Mouse (Mus musculus): ENCODE measurements at regions not wholly inside any gene's neighbourhood (a gene's known extent, or its start where the extent isn't known, plus 50 kb on each side); places are given as distances from the start of the nearest gene placed in this dataset.
"Not testable (repeated sequence)": the region's sequence is repeated elsewhere in the genome, so short reads cannot be mapped to it uniquely, and the experiment has no call there.

DNA sequence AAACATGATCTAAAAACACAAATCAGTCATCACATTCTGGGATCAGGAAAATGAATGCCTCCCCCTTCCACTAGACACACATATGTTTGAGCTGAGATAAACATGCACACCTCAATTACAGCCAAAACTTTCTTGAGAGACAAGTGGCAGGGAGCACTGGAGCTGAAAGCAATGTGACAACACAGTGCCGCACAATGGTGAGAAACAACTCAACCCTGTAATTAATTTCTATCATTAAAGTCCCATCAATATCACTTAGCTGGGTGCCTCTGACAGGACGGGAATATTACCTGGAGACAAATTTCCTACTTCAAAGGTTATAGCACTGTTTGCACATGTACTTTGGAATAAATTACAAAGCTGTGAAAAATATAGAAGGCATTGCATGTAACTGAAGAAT, 381.2 kb upstream of the Amd2 start:
- H3K36me3 ChIP-seq (ENCODE audit: control insufficient read depth, insufficient read depth, low read length) = no peaks in the 10 kb centered on the region
- DNase-seq (ENCODE audit: low spot score) (no peak), ATAC-seq (ENCODE audit: low FRiP score) (peak; percentile 51; the same call in 1 of the 2 replicates)
- H3K9me3 ChIP-seq (ENCODE audit: control insufficient read depth, low read length) = no peaks in the 10 kb centered on the region
- WGBS = 52% methylated on average over 2 of the region's 2 CpGs
- H3K27ac ChIP-seq (ENCODE audit: low read depth, low read length) = no peak overlapping the region
- H3K9ac ChIP-seq (ENCODE audit: low read depth, low read length) = no peak overlapping the region
- H3K4me3 ChIP-seq (ENCODE audit: low read depth, low read length) = no peak overlapping the region
- H3K4me1 ChIP-seq (replicated peaks; ENCODE audit: control insufficient read depth, insufficient read depth, low read length) = no peaks in the 10 kb centered on the region
- H3K27me3 ChIP-seq (ENCODE audit: control insufficient read depth, insufficient read depth, low read length) = no peaks in the 10 kb centered on the region
- no peak overlapping the region for H3K4me2 ChIP-seq (replicated peaks; ENCODE audit: low read depth, low read length)

GRCm38 (mm10) chr10:36054681-36055080, 343.0 kb upstream of the Amd2 start:
- no peak overlapping the region for H3K4me2 ChIP-seq (replicated peaks; ENCODE audit: low read depth, low read length)
- H3K27me3 ChIP-seq (ENCODE audit: control insufficient read depth, insufficient read depth, low read length) = no peaks in the 10 kb centered on the region
- H3K9me3 ChIP-seq (ENCODE audit: control insufficient read depth, low read length) = no peaks in the 10 kb centered on the region
- no peaks in the 10 kb centered on the region for H3K4me1 ChIP-seq (replicated peaks; ENCODE audit: control insufficient read depth, insufficient read depth, low read length)
- DNase-seq (ENCODE audit: low spot score) = no peak
- no peaks in the 10 kb centered on the region for H3K36me3 ChIP-seq (ENCODE audit: control insufficient read depth, insufficient read depth, low read length)
- no peak overlapping the region for H3K9ac ChIP-seq (ENCODE audit: low read depth, low read length)
- no peak for ATAC-seq (ENCODE audit: low FRiP score)
- no peak overlapping the region for H3K27ac ChIP-seq (ENCODE audit: low read depth, low read length)
- H3K4me3 ChIP-seq (ENCODE audit: low read depth, low read length) = no peak overlapping the region
- 89% methylated on average over 6 of the region's 6 CpGs for WGBS

- H3K9ac ChIP-seq (ENCODE audit: low read depth, low read length) = no peak overlapping the region
- H3K27me3 ChIP-seq (ENCODE audit: control insufficient read depth, insufficient read depth, low read length) = no peaks in the 10 kb centered on the region
- 79% methylated on average over 3 of the region's 3 CpGs for WGBS
- no peaks in the 10 kb centered on the region for H3K9me3 ChIP-seq (ENCODE audit: control insufficient read depth, low read length)
- no peak overlapping the region for H3K4me3 ChIP-seq (ENCODE audit: low read depth, low read length)
- no peak overlapping the region for H3K4me2 ChIP-seq (replicated peaks; ENCODE audit: low read depth, low read length)
- H3K4me1 ChIP-seq (replicated peaks; ENCODE audit: control insufficient read depth, insufficient read depth, low read length) = no peaks in the 10 kb centered on the region
- H3K36me3 ChIP-seq (ENCODE audit: control insufficient read depth, insufficient read depth, low read length) = no peaks in the 10 kb centered on the region
- ATAC-seq (ENCODE audit: low FRiP score) (no peak), DNase-seq (ENCODE audit: low spot score) (no peak)
- no peak overlapping the region for H3K27ac ChIP-seq (ENCODE audit: low read depth, low read length)
These were observed 324.8 kb upstream of the Amd2 start for GRCm38 (mm10) chr10:36036476-36036875.

GRCm38 (mm10) chr10:35998869-35999268, 287.2 kb upstream of the Amd2 start:
- H3K4me2 ChIP-seq (replicated peaks; ENCODE audit: low read depth, low read length); H3K36me3 ChIP-seq (ENCODE audit: control insufficient read depth, insufficient read depth, low read length); H3K4me3 ChIP-seq (ENCODE audit: low read depth, low read length); H3K27ac ChIP-seq (ENCODE audit: low read depth, low read length); H3K27me3 ChIP-seq (ENCODE audit: control insufficient read depth, insufficient read depth, low read length); DNase-seq (ENCODE audit: low spot score); H3K4me1 ChIP-seq (replicated peaks; ENCODE audit: control insufficient read depth, insufficient read depth, low read length); ATAC-seq (ENCODE audit: low FRiP score); H3K9me3 ChIP-seq (ENCODE audit: control insufficient read depth, low read length); H3K9ac ChIP-seq (ENCODE audit: low read depth, low read length): not testable (repeated sequence)
- 85% methylated on average over 8 of the region's 8 CpGs for WGBS

DNA sequence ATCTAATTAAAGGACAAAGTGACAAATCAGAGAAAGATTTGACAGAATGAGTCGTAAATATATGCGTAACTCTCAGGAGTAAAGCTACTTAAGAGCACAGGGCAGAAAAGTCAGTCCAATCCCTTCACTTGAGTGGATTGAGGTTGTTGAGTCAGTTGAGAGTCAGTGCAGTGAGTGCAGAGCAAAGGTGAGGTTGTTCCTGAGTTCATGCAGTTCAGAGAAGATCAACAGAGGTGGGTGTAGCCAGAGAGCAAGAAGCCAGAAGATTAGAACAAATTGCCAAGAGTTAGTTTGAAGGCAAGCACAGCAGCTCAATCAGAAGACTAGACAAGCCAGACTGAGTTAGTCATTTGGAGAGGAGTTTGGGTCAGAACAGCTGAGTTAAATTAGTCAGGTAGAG, 237.4 kb upstream of the Amd2 start:
- Histone ChIP-seq H3K9ac (ENCODE audit: low read depth, low read length) (no peak overlapping the region), H3K27me3 (ENCODE audit: control insufficient read depth, insufficient read depth, low read length) (no peaks in the 10 kb centered on the region), H3K9me3 (ENCODE audit: control insufficient read depth, low read length) (no peaks in the 10 kb centered on the region), H3K27ac (ENCODE audit: low read depth, low read length) (no peak overlapping the region), H3K4me3 (ENCODE audit: low read depth, low read length) (no peak overlapping the region), H3K36me3 (ENCODE audit: control insufficient read depth, insufficient read depth, low read length) (no peaks in the 10 kb centered on the region), H3K4me1 (replicated peaks; ENCODE audit: control insufficient read depth, insufficient read depth, low read length) (no peaks in the 10 kb centered on the region), H3K4me2 (replicated peaks; ENCODE audit: low read depth, low read length) (no peak overlapping the region)
- ATAC-seq (ENCODE audit: low FRiP score) (no peak), DNase-seq (ENCODE audit: low spot score) (no peak)
- WGBS = 92% methylated on average over 2 of the region's 2 CpGs

DNA sequence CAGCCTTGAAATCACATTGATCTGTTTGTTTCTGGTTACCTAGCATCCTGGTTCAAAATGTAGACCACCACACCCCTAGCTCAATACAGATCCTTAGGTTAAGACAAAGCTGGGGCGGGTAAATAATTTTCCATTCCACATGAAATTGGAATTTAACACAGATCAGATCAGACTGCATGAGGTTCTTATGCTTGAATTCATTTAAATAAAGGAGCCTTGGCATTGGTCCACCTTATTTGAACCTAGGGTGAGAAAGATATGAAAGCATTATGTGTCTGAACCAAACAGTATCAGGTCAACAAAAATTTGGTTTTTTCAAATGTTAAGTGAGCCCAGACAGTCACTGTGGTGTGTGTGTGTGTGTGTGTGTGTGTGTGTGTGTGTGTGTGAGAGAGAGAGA, 234.3 kb upstream of the Amd2 start:
- H3K4me1 ChIP-seq (replicated peaks; ENCODE audit: control insufficient read depth, insufficient read depth, low read length) = no peaks in the 10 kb centered on the region
- H3K4me3 ChIP-seq (ENCODE audit: low read depth, low read length) = no peak overlapping the region
- 97% methylated on average over 1 of the region's 1 CpGs for WGBS
- no peaks in the 10 kb centered on the region for H3K36me3 ChIP-seq (ENCODE audit: control insufficient read depth, insufficient read depth, low read length)
- no peak for ATAC-seq (ENCODE audit: low FRiP score)
- no peak overlapping the region for H3K27ac ChIP-seq (ENCODE audit: low read depth, low read length)
- no peaks in the 10 kb centered on the region for H3K27me3 ChIP-seq (ENCODE audit: control insufficient read depth, insufficient read depth, low read length)
- DNase-seq (ENCODE audit: low spot score) = no peak
- H3K4me2 ChIP-seq (replicated peaks; ENCODE audit: low read depth, low read length) = no peak overlapping the region
- no peak overlapping the region for H3K9ac ChIP-seq (ENCODE audit: low read depth, low read length)
- H3K9me3 ChIP-seq (ENCODE audit: control insufficient read depth, low read length) = no peaks in the 10 kb centered on the region

DNA sequence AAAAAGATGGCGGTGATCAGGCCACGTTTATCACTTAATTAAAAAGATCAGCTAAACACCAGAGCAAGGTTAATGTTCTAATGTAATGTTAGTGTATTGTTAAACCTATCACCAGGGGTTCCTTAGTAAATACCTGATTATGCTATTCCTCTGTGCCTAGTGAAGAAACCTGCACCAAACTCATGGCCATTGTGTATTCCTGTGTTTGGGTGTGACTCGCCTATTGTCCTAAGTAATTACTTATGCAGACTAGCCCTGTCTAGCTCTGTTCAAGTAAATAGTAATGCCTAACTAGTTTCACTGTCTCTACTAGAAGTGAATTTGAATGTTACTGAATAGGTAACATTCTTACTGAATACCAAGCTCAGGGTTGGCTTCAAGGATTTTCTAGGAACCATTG, 231.6 kb upstream of the Amd2 start:
- no peak overlapping the region for H3K9ac ChIP-seq (ENCODE audit: low read depth, low read length)
- H3K27ac ChIP-seq (ENCODE audit: low read depth, low read length) = no peak overlapping the region
- no peaks in the 10 kb centered on the region for H3K4me1 ChIP-seq (replicated peaks; ENCODE audit: control insufficient read depth, insufficient read depth, low read length)
- no peaks in the 10 kb centered on the region for H3K27me3 ChIP-seq (ENCODE audit: control insufficient read depth, insufficient read depth, low read length)
- H3K36me3 ChIP-seq (ENCODE audit: control insufficient read depth, insufficient read depth, low read length) = no peaks in the 10 kb centered on the region
- H3K9me3 ChIP-seq (ENCODE audit: control insufficient read depth, low read length) = no peaks in the 10 kb centered on the region
- H3K4me2 ChIP-seq (replicated peaks; ENCODE audit: low read depth, low read length) = no peak overlapping the region
- no peak for DNase-seq (ENCODE audit: low spot score)
- H3K4me3 ChIP-seq (ENCODE audit: low read depth, low read length) = no peak overlapping the region
- WGBS = 89% methylated on average over 3 of the region's 3 CpGs
- ATAC-seq (ENCODE audit: low FRiP score) = no peak

DNA sequence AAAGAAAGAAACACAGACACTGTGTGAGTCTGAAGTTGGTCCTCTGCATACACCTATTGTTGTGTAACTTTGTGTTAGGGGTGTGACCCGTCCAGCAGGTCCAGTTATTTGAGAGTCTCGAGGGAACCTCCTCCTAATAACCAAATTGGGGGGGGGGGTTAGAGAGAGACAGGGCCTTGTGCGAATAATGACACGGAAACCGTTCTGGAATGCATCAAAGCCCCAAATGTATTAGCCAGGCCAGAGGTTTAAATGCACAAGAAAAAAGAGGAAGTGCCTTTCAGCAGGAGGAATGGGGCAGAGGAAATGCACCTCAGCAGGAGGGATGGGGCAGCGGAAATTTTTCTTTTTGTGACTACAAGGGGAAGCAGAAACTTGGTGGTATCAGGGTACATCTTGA, 228.9 kb upstream of the Amd2 start:
- H3K4me3 ChIP-seq (ENCODE audit: low read depth, low read length) = no peak overlapping the region
- WGBS = 76% methylated on average over 6 of the region's 6 CpGs
- ATAC-seq (ENCODE audit: low FRiP score) = no peak

More for the DNA sequence above, 228.9 kb upstream of the Amd2 start:
- no peak overlapping the region for H3K4me2 ChIP-seq (replicated peaks; ENCODE audit: low read depth, low read length)
- no peak overlapping the region for H3K9ac ChIP-seq (ENCODE audit: low read depth, low read length)
- no peaks in the 10 kb centered on the region for H3K4me1 ChIP-seq (replicated peaks; ENCODE audit: control insufficient read depth, insufficient read depth, low read length)
- H3K36me3 ChIP-seq (ENCODE audit: control insufficient read depth, insufficient read depth, low read length) = no peaks in the 10 kb centered on the region
- H3K27me3 ChIP-seq (ENCODE audit: control insufficient read depth, insufficient read depth, low read length) = no peaks in the 10 kb centered on the region
- H3K9me3 ChIP-seq (ENCODE audit: control insufficient read depth, low read length) = no peaks in the 10 kb centered on the region
- no peak overlapping the region for H3K27ac ChIP-seq (ENCODE audit: low read depth, low read length)
- no peak for DNase-seq (ENCODE audit: low spot score)
